Mouse (Mus musculus) ZHBTc4 (cell line): ENCODE results near the gene 1700024G13Rik.
"Not testable (repeated sequence)": the region's sequence is repeated elsewhere in the genome, so short reads cannot be mapped to it uniquely, and the experiment has no call there.

ENCODE experiments used
- DNase-seq: peaks from one replicate; pipeline ENCODE4 v3.0.0-alpha.2; 2011; ENCODE audit warnings: low read depth, low spot score

The 1700024G13Rik gene

DNA sequence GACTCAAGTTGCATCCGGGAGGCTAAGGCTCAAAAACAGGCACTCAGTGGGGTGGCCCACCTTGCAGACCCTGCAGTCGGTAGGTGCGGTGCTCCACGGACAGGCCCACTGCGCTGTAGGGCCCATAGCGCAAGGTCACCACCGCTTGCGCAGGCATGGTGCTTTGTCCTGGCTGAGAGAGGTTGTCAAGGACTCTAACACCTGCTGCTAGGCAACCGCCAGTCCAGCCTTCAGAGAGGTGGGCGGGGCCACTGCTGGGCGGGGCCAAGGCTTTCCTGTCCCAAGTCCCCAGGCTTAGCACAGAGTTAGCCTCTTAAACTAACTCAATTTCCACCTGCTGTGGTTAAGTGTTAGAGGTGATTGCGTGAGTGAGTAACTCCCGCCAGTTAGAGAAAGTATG, at the start of gene 1700024G13Rik:
1700024G13Rik (minus strand) TSS at position 196 of the 400 bp plus-strand sequence.
- peak; percentile 96 for DNase-seq

DNA sequence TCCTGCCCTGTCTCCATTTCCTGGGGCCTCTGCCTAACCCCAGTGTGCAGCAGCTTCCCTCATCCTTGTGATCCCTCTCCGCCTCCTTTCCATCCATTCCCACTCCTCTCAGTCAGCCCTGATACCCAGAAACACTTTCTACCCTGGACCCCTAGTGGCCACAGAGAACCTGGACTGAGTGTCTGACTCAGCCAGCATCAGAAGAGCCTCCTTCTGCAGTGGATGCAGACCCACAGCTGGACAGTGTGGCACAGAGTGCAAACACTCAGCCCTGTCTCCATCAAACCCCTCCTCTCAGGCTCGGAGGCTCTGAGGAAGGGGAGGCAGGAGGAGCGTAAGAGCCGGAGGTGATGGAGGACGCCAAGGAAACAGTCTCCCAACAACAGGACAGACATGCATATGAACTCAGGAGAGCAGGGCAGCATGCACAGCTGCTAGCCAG, 49.2 kb upstream of the 1700024G13Rik start:
- DNase-seq = peak; percentile 64

DNA sequence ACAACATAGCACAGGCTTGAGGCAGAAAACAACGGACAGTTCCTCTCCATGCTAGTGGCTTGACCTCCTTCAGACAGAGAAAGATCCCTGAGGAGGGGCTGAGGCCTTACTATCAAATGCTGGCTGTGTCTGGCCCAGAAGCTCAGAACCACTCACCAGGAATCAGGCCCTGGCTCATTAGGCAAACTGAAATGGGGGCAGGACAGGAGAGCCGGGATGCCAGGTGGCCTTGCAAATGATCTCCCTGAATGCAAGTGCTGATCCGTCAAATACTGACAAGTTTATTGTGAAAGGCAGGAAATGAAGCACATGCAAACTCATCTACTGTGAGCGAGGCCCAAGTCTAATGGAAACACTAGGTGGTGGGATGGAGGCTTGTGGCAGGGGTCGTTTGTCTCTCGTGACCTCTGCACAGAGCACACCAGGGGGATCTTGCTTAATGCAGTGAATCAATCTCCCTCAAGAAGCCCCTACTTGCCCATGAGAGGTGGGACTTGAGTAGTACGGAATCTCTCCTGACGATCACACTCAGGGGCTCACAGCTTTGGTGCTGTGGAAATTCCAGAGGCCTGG, 40.9 kb upstream of the 1700024G13Rik start:
- DNase-seq = no peak

DNA sequence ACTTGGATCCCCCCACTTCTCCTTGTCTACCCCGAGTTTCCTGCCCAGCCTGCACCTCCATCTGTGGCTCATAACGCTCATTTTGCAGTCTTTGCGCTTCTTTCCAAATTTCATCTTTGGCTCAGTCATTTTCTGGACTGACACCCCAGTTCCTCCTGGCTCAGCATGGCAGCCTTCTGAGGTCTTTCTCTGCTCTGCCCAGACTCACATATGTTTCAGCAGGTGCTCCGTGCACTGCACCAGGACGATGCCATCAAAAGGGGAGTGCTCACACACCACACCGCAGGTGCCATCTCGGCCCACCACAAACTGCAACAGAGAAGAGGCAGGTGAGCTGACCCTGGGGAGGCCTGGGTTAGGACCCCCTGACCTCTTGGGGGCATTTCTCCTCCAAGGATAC, 35.8 kb upstream of the 1700024G13Rik start:
- no peak for DNase-seq

DNA sequence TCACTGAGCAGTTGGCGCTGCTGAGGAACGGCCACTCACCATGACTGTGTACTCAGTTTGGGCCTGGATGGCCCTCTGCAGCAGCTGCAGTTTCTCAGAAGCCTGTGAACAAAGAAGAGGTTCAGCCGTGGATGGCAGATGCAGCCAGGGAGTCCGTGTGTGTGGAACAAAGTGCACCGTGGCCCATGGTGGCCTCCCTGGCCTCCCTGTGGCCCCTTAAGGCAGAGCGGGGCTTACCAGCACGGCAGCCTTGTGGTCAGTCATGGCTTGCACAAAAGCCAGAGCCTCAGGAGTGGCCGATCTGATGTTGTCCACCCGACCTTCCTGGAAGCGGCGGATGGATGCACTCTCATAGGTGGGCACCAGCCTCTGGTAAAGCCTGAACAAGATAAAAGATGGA, 30.6 kb upstream of the 1700024G13Rik start:
- DNase-seq = no peak

DNA sequence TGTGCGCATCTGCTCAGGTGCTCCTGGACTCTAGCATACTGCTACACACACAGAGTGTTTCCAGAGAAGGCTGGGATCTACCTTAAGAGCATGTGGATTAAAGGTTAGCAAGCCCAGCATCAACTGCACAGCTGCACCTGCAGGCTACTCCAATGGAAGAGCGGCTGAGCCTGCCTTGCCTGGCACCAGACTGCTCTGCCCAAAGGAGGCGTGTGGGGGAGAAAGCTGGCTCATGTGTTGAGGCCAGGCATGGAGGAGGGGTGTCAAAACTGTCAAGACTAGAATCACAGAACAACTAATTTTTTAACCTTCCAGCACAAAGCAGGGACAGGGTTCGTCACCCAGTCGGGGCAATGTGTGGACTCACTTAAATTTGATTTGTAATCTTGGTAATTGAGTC, 23.9 kb upstream of the 1700024G13Rik start:
- no peak for DNase-seq

DNA sequence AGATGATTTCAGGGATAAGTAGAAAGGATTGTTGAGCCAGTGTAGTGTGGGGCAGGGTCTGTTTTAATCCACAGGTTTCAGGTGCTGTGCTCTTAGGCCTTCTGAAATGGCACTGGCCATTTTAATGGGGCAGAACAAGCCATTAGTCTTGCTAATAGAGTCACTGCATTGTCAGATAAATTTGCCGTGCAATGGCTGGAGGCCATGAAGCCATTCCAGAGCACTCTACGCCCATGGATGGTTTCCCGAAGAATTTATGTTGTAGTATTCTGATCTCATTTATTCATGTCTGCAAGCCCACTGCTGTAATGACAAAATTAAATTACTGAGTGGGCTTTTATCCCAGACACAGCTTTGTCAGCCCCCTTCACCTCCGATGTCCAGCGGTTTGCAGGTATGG, 21.9 kb upstream of the 1700024G13Rik start:
- DNase-seq = no peak

DNA sequence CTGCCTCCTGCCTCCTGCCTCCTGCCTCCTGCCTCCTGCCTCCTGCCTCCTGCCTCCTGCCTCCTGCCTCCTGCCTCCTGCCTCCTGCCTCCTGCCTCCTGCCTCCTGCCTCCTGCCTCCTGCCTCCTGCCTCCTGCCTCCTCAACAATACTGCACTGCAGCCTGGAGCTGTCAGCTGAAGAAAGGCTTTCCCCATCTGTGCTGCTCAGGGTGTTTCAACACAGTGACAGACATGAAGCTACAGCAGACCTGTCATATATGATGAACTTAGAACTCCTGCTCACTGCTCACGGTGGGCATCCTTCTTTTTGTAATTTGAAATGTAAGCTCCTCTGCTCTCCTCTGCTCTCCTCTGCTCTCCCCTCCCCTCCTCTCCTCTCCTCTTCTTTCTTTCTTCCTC, 17.2 kb upstream of the 1700024G13Rik start:
- DNase-seq = not testable (repeated sequence)

DNA sequence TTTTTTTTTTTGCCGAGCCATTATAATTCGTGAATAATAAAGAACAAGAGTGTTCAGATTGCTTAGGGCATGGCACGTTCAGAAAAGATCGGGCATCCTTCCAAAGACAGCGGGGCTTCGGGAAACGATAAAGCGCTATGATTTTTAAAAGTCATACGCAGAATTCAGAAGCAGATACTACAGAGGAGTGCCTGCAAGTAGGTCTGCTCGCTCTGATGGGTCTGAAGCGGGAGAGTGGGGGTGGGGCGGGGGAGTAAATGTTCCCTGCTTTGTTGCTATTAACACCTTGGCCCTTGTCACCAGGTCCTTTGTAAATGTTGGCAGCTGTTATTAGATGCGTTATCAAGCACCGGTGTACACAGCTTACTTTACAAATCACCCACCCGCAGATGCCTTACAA, 6.6 kb downstream of the 1700024G13Rik start:
- no peak for DNase-seq

DNA sequence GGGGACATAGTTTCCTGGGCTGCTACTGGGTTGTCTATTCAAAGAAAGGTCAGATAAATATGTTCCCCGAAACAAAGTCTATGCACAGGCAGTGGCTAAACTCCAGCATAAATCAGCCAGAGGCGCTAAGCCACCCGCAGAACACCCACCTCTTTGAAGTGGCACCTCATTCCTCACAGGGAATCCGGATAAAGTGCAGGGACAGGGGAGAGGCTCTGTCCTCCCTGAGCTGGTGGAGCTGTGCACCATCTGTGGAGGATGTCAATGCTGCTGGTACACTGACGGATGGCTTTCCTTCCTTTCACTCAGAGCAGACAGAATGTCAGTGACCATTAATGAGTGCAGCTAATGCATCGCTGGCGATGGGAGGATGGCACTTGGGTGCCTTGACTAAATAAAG, 7.1 kb downstream of the 1700024G13Rik start:
- DNase-seq = no peak

DNA sequence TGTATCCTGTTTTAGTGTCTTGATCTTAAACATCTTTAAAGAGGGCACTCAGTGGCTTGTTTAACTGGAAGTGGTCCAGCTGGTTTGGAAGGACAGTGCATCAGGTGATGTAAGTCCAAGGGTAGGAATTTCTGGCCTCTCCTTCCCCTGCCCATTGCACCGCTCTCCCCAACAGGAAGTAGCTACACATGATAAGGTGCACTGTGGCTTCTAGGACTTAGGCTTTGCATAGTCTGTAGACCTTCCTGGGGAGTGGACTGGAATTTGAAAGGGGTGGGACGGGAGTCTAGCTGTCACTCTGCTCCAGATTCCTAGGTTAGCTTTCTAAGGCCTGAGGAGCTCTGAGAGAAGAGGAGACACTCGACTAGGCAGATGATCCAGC, 8.1 kb downstream of the 1700024G13Rik start:
- peak; percentile 76 for DNase-seq

DNA sequence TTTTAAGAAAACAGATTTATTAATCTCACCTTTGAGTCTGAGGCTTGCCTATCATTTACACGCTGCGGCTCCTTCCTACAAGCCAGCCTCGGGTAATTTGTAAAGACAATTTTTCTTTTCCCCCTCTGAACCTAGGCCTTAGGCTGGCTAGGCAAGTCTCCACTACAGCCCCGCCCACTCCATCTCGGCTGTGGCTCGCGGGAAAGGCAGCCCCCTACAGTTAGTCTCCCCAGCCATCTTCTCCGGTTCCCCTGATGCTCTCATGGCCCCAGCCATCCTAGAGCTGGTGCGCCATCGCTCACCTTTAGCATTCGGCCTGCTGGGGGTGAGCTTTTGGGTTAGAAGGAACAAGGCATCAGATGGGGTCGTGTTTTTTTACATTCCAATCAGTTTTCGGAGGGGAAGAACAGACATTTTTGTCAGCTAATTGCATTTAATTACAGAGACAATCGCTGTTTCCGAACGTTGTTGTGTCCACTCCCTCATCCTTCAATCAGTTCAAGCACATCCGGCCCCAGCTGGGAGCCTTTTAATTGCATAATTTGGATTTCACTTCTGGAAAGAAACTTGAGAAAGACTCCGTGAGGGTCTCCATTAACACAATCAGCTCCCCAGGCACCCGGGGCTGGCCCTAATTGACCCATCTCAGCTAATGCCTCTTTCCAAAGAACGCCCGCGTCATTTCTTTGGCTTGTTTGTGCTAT, 8.6 kb downstream of the 1700024G13Rik start:
- DNase-seq = peak; percentile 84

DNA sequence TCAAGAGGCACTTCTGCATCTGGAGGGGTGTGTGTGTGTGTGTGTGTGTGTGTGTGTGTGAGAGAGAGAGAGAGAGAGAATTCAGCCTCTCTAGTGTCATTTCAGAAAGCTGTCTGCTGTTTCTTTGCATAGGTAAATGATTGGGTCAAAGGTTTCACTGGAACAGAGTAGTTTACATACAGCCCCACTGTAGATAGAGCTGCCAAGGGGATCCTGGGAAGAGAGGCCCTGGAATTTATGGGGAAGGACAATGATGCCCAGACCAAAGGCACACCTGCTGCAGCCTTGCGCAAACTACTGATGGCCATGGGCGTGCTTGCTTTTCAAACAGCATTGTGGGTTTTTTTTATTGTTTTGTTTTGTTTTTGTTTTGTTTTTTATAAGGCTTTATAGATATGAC, 15.7 kb downstream of the 1700024G13Rik start:
- no peak for DNase-seq

DNA sequence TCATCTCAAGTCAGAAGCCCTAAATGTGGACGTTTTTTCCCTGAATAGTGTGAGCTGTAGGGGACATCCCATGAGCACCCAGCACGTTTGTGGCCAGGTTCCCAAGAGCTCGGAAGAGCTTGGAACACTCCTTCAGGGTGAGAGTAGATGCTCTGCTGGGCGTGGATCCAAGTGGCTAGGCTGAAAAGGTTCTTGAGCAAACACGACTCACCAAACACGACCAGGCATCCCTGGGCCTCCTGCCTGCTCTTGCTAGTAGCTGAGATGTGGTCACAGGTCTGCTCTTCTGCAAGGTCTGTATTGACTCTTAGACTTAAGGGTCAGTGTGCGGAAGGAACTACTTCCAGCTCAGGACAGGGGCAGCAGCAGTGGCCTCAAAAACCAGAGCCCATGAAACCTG, 18.4 kb downstream of the 1700024G13Rik start:
- no peak for DNase-seq

DNA sequence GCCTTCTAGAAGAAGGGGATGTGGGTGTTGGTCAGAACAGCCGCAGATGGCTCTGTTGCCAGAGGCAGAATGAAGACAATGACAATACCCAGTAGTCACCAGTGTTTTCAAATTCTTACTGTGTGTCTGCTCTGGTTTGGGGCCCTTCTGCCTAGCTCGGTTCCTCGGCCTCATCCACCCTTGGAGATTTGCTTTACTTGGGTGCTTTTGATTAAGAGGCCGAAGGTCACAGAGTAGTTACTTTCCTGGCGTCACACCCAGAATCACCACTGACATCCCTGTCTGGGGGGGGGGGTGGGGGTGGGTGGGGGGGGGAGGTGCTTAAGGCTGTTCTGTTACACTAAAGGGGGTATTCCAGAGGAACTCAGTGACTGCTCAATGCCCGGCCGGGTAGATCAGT, 23.8 kb downstream of the 1700024G13Rik start:
- peak; percentile 77 for DNase-seq

DNA sequence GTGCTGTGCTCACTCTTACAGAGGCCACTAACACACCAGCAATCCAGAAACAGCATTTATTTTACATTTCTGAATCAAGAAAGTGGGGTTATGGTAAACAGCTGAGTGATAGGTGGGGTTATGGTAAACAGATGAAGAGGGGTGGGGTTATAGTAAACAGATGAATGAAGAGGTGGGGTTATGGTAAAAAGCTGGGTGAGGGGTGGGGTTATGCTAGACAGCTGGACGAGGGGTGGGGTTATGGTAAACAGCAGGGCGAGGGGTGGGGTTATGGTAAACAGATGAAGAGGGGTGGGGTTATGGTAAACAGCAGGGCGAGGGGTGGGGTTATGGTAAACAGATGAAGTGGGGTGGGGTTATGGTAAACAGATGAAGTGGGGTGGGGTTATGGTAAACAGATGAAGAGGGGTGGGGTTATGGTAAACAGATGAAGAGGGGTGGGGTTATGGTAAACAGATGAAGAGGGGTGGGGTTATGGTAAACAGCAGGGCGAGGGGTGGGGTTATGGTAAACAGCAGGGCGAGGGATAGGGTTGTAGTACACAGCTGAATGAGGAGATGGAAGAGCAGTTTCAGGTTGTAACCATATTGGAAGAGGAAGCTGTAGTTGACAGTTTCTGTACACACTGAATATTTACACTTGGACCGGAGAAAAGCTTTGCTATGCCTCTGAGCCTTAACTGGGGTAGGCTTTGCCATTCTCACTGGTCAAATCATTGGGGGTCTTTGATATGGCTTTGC, 36.8 kb downstream of the 1700024G13Rik start:
- peak; percentile 84 for DNase-seq

DNA sequence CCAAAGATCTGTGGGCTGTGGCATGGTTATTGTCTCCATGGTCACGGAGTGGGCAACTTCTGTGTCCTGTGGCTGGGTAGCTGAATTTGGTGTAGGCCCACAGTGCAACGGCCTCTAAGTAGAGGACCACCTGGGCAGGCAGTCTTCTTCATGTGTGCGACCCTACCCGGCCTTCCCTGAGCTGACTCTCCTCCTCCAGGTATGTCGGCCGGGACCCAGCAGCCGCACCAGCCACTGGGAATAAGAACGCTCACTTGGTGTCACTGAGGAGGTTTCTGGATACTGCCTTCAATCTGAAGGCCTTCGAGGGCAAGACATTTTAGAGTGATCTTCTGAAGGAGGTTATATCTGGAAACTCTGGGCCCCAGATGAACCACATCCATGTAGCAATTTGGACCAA, 40.9 kb downstream of the 1700024G13Rik start:
- no peak for DNase-seq

DNA sequence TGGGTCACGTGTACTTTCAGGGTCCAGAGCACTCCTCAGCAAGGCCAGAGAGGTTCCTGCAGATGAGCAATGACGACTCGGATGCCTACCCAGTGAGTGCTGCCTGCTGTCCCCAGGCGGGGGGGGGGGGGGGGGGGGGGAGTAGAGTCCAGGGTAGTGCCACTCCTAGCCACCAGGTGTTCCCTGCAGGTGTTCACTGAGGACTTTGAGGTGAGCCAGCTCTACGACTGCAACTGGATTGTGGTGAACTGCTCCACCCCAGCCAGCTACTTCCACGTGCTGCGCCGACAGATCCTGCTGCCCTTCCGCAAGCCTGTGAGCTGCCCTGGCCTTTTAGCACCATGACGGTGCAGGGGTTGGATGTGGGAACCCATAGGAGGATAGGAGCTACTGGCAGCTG, 43.5 kb downstream of the 1700024G13Rik start:
- no peak for DNase-seq

DNA sequence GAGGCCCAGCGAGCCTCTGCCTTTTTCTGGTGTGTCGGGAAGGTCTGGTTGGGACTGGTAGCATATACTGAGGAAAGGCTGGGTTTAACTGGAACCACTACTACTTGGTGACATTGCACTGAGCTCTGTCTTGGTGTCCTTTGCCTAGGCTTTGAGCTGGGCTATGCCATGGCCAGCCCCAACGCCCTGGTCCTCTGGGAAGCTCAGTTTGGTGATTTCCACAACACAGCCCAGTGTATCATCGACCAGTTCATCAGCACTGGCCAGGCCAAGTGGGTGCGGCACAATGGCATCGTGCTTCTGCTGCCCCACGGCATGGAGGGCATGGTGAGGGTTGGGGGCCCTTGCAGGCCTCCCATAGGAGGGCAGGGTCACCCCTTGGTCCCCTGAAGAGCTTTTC, 44.0 kb downstream of the 1700024G13Rik start:
- no peak for DNase-seq

DNA sequence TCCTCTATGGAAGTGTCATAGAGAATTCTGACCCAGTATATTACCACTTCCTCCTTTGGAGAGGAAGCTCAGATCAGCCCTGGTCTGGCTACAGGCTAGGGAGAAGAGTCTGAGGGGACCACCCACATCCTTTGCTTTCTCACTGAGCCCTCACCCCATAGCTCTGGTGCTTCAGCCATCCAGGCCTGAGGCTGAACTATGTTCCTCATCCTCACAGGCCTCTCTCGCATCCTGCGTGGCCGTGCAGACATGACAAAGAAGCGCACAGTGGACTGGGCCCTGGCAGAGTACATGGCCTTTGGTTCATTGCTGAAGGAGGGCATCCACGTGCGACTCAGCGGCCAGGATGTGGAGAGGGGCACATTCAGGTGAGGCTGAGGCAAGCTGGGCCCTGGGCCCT, 46.4 kb downstream of the 1700024G13Rik start:
- DNase-seq = no peak

DNA sequence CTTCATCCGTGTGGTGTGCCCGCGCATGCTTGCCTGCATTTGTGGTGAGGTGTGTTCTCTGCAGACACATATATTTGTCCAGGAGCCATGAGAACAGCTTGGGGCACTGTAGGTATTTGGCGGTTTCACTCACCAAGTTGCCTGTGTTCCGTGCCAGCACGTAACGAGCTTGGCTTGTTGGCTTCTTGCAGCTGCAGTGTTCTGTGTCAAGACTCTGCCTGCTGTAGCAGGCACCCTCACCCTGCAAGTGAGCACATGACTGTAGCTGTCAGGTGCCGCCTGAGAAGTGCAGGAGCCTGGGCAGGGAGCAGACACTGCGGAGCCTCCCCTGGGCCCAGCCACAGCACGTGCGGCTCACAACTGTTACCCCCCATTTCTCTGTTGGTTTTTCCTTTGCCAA, 51.6 kb downstream of the 1700024G13Rik start:
- no peak for DNase-seq

DNA sequence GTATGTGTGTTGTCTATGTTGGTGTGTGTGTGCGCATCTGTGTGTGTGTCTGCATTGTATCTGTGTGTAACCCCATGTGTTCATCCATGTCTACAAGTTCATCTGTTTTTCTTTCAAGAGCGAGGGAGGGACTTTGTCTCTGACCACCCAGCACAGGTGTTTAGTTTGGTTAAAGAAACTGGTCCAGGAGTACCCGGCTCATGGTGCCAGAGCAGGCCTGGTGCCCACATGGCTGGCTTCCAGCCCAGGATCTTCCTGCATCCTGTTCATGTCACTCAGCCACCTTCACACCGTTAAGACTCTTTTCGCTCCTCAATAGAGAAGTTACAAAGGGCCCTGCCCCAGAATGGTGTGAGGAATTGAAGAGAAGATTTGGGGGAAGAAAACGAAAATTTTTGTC, 52.2 kb downstream of the 1700024G13Rik start:
- no peak for DNase-seq
